Mouse (Mus musculus) ES-CJ7 (cell line): Measurements from ENCODE around the gene Unc13b.

Source experiments
- DNase-seq: peaks from one replicate; pipeline ENCODE4 v3.0.0; 2011; ENCODE audit warnings: low read depth, low spot score

Gene Unc13b

GRCm38 (mm10) chr4:43058753-43059654, at the start of gene Unc13b:
Gene Unc13b (plus strand): TSS chr4:43058953.
- peak; percentile 94 for DNase-seq

DNA sequence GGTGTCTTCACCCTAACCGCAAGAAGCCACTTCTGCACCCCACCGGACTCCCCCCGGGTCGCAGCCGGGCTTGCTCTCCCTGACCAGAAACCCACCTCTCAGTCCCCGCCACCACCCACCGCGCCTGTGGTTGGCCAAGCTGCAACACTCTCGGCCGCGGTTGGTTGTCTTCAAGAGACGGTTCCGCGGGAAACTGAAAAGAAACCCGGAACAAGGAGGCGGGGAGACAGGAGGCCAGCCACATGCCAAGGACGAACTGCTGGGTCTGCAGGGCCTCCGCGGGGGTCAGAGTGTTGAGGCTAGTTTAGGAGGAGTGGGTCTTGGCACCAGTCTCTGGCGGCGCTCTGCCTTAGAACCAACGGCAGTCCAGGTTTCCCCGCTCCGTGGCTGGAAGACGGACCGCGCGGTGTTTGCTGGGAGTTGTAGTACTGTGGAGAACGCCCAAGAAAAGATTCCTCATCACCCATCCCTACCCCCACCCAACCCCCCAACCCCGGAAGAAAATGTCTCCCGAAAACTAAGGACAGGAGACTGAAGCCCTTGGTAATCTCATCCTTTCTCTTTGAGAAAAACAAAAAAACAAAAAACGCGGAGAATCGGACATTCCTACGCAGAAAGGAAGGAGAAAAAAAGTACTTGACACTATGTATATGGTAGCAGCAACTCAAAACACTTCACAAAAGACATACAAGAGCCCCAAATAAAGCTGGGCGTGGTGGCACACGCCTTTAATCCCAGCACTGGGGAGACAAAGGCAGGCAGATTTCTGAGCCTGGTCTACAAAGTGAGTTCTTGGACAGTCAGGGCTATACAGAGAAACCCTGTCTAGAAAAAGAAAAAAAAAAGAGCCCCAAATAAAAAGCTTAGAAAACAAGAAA, 48.4 kb upstream of the Unc13b start, which contains the start of gene Fancg:
TSS of gene Fancg (minus strand) at position 346 of the 878 bp plus-strand sequence.
- peak; percentile 87 for DNase-seq

DNA sequence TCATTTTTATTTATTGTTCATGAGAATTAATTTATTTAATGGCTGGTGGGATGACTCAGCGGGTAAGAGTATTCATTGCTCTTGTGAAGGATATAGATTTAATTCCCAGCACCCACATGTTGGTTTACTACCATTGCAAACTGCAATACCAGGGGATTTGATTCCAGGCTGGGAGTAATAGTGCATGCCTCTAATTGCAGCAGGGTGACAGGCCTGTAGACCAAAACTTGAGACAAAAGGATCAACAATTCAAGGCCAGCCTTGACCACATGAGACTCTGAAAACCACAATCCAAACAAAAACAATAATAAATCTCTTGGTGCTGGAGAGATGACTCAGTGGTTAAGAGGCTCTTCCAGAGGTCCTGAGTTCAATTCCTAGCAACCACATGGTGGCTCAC, 46.7 kb upstream of the Unc13b start:
- DNase-seq: no peak

- no peak for DNase-seq
Observed at GRCm38 (mm10) chr4:43018156-43018555, 40.6 kb upstream of the Unc13b start.

GRCm38 (mm10) chr4:43019176-43019575, 39.6 kb upstream of the Unc13b start:
- no peak for DNase-seq

GRCm38 (mm10) chr4:43019641-43020465, 38.9 kb upstream of the Unc13b start:
- no peak for DNase-seq

- DNase-seq: peak; percentile 45
Observed at GRCm38 (mm10) chr4:43020876-43021275, 37.9 kb upstream of the Unc13b start.

DNA sequence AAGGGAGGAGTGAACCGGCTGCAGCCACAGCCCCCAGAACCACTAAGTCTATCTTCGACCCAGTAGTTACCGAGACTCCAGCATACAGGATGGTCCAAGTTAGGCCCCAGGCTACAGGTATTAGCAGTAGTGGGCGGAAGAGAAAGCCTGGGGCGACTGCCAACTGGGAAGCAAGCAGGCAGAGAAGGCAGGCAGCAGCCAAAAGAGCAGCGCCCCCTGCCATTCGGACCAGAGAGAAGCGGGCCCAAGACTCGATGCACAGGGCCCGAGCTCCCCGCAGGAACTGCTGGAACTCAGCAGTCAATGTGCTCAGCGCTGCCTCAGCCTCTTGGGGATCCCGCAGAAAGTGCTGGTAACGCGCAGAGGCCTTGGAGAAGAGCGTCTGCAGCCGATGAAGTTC, 37.4 kb upstream of the Unc13b start:
- peak; percentile 74 for DNase-seq

GRCm38 (mm10) chr4:43024673-43025072, 34.1 kb upstream of the Unc13b start:
- DNase-seq: no peak

- peak; percentile 91 for DNase-seq
Observed at GRCm38 (mm10) chr4:43025084-43025960, 33.4 kb upstream of the Unc13b start, which contains the start of gene Pigo. Gene Pigo (minus strand): TSS chr4:43025819.

- no peak for DNase-seq
Observed at GRCm38 (mm10) chr4:43029121-43029520, 29.6 kb upstream of the Unc13b start.

GRCm38 (mm10) chr4:43029749-43030148, 29.0 kb upstream of the Unc13b start:
- DNase-seq: no peak

DNA sequence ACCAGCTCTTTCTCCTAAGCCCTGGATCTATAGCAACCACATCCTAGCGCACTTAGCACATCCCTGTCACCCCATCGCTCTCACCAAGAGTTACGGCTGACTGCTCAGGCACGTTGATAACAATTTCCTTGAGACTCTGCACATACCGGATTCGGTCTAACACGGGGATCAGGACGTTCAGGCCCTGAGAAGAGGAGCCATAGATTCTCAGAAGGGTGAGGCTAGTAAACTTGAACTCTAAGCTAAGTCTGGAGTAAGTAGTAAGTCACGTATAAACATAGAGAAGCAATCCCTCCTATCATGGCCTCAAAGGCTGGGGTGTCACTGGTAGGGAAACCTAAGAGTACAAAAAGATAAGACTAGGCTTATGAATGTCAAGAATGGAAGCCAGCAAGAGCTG, 28.4 kb upstream of the Unc13b start:
- DNase-seq: no peak

GRCm38 (mm10) chr4:43030780-43031230, 27.9 kb upstream of the Unc13b start:
- peak; percentile 74 for DNase-seq

GRCm38 (mm10) chr4:43031237-43031995, 27.3 kb upstream of the Unc13b start, which contains the start of gene Stoml2:
Gene Stoml2 (minus strand): TSS chr4:43031710.
- peak; percentile 97 for DNase-seq

DNA sequence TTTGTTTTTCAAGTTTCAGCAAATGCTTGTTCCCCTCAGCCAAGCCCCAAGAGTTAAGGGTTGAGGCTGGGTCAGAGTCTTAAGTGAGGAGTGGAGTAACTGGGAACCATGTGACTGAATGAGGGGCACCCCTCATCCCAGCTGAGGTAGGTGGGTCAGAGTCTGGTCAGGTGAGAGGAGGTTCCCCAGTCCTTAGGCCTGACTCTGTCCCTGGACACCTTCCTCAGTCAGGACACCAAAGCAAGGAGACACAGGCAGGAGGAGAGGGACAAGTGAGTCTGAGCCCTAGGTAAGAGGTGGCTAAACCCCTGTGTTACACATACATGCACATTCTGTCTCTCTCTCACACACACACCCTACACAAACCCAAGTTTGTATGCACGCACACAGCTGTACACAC, 26.3 kb upstream of the Unc13b start:
- DNase-seq: no peak

GRCm38 (mm10) chr4:43033481-43033880, 25.3 kb upstream of the Unc13b start:
- DNase-seq: no peak

GRCm38 (mm10) chr4:43035851-43036250, 22.9 kb upstream of the Unc13b start:
- DNase-seq: no peak

- DNase-seq: no peak
Observed at GRCm38 (mm10) chr4:43036356-43036755, 22.4 kb upstream of the Unc13b start.
